Mouse (Mus musculus) frontal cortex, adult (tissue): ENCODE results near the gene Plekhb1.
A peak's percentile ranks its signal among the peaks of the same experiment; 100 is the strongest.

ENCODE experiments used
- ATAC-seq: cut with Nextera tagmentation; 2 replicates; pipeline ENCODE4 v1.9.2; 2017; ENCODE audit warnings: mild to moderate bottlenecking, moderate library complexity, mixed read lengths; ENCODE audit not compliant: low TSS enrichment

Plekhb1 gene

DNA sequence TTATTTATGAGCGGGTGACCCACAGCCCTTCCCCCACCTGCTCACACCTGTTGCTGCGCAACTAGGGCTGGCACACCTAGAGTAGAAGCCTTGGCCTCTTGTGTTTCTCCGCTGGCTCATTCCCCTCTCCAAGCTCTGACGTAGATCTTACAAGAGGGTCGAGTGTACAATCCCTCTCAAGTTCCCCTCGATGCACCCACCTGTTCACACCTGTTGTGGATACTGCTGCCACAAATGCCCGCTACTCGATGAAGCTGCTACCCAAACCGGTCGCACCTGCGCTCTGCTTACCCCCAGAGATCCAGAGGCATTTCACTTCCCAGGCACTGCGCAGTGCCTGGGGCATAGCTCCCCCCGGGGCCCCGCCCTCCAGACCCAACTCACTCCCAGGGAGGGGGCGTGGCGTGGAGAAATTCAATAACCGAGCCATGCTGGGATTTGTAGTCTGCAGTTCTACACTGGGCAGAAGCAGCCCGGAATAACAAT, 4.1 kb downstream of the Plekhb1 start:
- ATAC-seq: peak; percentile 15; the same call in 1 of the 2 replicates

DNA sequence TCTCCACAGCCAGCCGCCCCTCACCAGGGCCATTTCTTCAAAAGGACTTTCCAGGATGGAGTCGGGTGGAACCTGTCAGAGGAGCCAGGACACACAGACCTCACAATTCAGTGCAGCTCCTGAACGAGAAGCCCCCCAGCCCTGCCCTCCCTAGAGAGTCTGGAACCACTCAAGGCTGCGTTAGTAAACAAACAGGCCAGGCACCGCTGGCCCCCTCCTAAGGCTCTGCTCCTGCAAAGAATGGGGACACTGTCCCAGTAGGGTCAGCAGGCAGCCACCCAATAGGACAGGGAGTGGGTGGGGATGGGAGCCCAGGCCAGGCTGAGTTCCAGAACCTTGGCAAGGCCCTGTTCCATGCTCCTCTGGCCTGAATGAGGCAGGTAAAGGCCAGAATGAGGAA, 5.5 kb downstream of the Plekhb1 start:
- ATAC-seq: peak; percentile 41; the same call in 1 of the 2 replicates

DNA sequence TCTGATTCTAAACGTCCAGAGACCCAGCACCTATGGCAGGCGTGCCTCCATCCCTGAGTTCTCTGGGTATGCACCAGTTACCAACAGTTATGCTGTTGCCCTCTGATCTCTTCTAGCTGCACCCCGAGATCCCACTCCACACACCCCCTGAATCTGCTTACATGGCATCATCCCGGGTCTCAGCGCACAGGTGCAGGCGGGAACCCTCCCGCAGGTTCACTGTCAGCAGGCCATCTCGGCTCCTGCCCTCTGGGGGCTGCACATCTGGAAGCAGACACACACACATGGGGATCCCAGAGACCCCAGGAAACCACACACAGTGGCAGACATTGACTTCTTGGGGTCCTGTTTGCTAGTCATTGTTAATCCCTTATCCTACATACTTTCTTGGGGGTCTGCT, 7.8 kb downstream of the Plekhb1 start:
- ATAC-seq: no peak

DNA sequence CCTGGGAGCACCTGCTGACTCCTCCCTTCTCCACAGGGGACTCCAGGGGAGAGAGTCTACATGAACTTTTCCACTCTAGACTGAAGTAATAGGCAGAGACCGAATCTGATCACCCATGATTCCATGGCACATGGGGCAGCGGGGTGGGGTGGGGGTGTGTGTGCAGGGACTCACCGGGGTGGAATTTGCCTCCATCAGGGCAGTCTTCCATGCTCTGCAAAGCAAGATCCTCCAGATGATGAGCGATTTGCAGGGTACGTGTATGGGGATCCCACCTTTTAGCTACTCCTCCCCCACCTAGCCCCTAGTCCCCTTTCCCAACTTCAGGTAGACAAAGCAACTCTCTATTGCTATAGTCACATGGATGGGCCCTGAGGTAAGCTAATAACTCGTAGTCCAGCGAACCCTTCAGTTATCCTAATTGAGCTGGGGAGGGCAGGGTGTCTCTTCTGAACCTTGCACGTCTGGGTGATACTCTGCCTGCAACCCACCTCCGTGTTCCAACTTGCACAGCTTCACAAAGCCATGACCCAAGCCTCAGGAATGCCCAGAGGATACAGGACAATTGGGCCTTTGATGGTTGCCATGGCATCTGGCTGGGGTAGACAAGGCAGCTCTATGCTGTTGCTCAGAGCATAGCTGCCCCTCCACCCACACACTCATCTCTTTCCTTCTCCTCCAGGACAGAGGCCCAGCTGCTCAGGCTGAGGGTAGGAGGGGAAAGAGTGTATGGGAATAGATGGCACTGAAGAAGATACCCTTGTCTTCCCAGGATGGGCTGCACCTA, 8.5 kb downstream of the Plekhb1 start:
- peak; percentile 59 for ATAC-seq

DNA sequence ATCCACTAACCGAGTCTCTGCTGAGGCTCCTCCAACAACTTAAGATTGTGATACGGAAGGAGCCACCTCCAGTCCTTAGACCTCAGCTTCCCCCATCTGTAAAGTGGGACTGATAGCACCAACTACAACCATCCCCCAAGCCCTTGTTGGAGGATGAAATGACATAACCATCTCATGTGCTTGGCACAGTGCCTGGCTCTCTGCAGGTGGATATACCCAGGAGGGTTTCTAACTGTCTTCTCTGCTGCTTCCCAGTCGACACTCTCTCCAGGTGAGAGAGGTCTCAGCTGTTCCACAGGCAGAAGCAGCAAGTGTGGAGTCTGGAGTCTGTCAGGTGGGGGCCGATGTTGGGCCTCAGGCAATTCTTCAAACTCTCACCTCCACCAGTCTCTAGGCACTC, 11.2 kb downstream of the Plekhb1 start:
- ATAC-seq: no peak

DNA sequence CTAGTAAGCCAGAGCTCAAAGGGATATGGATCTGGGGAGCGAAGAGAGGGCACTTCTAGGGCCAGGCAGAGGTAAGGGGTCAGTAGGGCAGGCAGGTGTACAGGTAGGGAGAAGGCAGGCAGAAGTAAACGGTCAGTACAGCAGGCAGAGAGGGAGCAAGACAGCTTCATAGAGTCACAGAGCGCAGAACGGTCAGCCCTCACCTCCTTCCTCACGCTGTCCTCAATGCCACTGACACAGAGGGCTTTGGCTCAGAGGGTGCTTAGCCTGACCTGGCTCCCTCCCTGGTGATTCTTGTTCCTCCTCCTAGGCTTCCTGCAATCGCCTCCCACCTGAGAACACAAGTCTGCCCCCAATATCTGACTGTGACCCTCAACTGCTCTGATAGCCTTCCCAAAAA, 11.8 kb downstream of the Plekhb1 start:
- ATAC-seq: no peak

DNA sequence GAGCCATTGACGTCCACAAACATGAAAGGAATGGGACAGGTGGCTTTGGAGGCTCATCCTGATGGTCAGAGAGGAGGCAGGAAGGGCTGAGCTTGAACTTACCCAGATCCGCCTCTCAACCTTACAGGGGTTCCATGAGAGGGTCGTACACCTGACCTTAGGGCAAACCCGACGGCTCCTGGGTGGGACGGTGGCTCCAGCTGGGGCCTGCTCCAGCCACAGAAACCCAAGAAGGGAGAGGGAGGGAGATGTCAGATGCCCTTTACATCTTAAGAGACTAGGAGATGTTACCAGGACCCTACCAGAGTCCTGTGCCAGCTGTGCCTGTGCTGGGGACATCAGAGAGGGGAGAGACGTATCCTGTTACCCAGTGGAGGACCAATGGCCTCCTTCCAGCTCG, 12.4 kb downstream of the Plekhb1 start:
- no peak for ATAC-seq

DNA sequence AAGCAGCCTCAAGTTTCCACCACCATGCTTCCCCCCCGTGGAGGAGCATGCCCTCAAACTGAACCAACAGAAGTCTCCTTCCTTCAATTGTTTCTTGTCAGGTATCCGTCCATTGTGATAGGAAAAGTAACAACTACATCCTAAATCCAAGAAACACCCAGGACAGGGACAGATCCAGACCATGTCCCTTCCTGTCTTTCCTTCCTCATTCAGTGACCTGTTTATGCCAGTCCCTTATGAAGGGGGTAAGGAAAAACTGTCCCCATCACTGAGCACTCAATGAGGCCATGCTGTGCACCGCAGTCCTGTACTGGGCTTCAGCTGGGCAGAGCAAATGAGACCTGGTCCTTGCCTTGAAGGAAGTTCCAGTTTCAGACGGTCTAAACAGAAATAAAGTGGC, 13.1 kb downstream of the Plekhb1 start:
- no peak for ATAC-seq

DNA sequence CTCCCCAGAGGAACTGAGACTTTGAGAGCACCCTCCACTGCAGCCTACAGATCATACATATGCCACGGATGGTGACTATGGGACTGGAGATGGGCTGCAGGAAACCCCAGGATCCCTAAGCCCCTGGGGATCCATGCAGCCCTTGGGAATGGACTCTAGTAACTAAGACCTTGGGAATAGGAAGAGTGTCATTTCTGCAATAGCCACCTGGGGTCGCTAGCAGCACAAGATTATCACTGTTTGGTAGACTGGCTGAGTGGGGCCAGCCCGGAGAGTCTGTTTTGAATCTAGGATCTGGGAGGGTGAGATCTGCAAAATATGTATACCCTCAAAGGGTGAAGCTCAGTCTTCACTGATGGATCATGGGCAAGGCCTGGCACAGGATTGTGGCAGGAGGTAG, 17.1 kb downstream of the Plekhb1 start:
- peak; percentile 51 for ATAC-seq

DNA sequence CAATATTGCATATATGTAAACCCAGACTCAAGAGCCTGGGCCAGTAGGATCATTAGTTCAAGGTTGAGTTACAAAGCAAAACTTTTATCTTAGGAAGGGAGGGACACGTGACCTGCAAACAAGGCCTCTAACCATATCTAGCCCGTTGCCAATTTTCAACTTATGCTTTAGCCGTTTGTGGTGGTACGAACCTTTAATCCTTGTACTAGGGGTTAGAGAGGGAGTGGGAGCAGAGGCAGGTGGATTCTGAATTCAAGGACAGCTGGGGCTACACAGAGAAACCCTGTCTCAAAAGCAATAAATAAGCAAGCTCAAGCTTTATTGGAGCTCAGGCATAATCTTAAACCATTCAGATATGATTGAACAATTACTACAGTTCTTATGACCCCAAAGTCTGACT, 19.8 kb downstream of the Plekhb1 start:
- ATAC-seq: no peak

DNA sequence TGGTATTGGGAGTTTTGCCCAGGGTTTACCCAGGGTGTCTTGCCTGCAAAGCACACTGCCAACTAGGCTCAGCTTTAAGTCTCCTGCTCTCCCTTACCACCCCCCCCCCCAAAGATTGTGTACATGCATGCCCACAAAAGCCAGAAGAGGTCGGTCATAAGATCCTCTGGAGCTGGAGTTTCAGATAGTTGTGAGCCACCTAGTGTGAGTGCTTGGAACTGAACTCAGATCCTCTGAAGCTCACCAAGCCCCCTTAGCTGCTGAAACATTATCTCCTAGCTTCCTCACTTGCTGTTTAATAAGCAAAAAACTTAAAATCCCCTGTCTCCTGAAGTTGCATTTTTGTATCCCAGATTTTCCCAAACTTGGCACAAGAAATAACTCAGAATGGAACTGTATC, 24.6 kb downstream of the Plekhb1 start:
- ATAC-seq: no peak

DNA sequence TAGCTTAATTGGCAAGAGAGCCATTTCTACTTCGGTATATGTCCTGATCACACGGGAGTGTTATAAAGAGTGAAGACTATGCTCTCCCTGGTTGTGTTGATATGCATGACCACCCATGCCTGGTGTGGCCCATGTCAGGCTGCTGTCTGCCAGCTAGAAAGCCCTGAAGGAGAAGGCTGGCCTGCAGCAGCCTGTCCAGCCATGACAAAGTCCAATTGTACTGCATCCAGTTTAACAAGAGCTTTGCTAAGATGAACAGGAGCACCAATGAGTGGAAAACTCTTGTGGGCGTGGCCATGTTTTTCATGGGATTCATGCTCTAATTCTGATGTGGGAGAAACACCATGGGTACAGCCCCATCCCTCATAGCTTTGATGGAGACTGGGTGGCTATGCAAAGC, 37.7 kb downstream of the Plekhb1 start:
- ATAC-seq: no peak

DNA sequence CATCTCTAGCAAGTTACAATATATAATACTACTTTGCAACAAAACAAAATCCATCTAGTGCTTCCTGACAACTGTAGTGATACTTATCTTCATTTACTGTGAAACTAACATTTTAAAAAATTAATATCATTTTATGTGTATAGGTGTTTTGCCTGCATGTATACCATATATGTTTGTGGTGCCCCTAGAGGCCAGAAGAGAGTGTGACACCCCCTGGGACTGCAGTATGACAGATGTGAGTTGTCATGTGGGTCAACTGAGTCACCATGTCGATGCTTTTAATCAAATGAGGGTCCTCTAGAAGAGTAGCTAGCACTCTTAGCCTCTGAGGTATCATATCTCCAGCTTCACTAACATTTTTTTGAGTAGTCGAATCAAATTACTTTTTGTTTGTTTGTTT, 39.9 kb downstream of the Plekhb1 start:
- no peak for ATAC-seq

DNA sequence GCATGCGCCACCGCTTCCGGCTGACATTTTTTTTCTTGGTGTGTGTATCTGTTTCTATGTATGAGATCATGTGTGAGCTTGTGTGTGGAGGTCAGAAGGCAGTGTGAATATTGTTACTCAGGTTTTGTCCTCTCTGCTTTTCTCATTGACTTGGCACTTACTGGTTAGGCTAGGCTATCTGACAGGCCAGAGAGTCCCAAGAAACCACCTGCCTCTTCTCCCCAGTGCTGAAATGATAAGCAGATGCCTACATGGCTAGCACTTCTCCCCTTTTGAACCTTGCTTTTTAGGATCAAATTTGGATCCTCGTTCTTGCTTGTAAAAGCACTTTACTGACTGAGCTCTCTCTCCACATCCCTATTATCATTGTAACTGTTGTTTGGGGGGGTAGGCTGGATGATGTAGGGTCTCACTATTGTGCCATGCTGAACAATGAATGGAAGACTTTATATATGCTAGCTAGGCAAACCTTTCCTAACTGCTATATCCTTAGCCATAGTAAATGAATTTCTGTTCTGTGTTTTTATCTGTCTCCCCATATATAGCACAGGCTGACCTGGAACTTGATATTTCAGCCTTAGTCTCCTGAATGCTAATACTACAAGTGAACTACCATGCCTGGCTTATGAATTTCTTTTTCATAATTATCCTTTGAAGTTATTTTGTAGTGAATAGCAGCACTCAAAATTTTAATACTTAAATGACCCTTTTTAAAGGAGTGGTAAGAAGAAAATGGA, 45.9 kb downstream of the Plekhb1 start:
- ATAC-seq: no peak

DNA sequence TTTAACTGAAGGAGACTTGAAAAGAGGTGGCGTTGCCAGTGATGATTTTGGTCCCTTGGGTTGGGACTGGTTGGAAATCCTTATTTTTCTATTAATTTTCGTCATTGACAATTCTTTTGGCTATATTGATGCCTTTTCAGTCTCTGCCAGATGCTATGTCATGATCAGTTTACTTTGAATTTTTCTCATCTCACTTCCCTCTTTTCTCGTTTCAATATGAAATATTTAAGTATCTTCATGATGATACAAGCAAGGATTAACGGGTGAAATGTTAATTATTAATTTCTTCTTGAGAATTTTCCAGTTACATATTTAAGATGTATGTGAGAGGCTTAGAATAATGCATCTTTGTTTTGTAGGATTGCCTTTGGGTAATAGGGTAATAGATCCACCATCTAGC, 53.3 kb downstream of the Plekhb1 start:
- ATAC-seq: no peak

DNA sequence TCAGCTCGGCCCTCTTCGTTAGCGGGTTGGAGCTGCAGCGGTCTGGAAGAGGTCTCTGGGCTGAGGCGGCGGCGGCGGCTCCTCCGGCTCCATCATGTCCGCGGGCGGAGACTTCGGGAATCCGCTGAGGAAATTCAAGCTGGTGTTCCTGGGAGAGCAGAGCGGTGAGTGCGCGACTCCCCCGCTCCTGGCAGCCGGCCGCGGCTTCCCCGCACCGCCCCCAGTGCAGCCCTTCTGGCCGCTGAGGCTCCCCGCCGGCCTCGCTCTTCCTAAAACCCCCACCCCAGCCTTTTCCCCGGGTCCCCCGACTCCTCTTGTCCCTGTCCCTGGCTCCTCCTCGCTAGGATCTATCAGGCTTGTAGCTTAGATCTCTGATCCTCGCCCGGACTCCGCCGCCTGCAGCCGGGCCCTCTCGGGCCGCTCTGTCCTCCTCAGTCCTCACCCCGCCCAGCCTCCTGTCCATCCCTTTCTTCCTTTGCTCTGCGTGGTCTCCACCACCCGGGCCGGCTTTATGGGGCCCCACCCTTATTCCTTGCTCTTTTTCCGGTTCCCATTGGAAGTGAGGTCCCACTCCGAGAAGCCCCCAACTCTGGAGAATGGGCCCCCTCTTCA, 54.0 kb downstream of the Plekhb1 start, which contains the start of gene Mrpl48:
Gene Mrpl48 (minus strand): TSS at position 172 of the 612 bp plus-strand sequence.
- peak; percentile 35; the same call in 1 of the 2 replicates for ATAC-seq

DNA sequence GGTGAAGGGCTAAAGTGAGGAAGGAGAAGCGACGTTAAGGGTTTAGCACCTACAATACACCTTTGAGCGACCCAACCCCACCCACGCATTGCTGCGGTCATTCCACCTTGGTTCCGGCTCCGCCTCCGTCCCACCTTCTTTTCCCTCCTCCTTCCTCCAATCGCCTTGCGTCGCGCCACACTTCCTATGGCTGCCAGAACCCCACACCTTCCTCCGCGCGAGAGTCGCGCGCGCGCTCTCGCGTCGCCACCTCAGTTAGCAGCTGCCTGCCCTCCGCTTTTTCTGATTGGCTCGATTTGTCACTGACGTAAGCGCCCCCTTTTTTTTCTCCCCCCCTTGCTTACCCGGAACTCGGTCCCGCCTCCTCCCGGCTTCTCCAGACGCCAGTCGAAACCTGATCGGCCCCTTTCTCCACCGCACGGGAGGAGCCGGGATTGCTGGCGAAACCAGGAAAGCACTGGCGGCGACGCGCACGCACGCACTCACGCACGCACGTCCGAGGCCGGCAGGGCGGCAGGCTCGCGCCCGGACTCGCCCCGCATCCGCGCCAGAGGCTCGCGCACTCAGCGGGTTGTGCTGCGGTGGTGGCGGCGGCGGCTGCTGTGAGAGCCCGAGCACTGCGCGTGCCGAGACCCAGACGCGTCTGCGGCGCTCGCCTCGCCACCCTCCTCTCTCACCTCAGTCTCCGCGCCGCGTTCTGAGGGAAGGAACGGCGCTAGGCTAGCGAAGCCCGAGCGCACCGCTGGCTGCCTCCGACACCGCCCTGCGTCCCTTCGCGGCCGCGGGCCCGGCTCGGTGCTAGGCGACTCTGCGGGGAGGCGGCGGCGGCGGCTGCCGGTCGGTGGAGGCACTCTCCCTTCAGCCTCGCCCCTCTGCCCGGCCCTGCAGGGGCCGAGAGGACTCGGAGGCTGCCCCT, 54.7 kb downstream of the Plekhb1 start, which contains the start of gene Rab6a:
Gene Rab6a (plus strand): TSS at position 197 of the 916 bp plus-strand sequence.
- peak; percentile 94 for ATAC-seq

DNA sequence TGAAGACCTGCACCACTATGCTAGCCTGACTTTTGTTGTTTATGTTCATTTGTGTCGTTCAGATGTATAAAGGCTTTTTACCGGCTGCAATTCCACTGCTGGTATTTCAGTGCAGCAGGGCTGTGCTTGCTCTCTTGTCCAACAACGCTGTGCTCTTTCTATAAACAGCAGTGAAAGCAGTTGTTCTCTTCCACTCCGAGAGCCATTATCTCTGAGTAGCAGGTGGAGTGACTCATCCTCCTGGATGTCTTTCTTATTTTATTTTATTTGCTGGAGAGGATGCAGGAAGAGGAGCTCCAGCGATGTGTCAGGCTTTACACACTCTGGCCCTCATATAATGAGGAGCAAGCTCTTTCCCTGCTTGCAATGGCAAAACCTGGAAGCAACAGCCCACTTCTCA, 62.0 kb downstream of the Plekhb1 start:
- peak; percentile 94 for ATAC-seq

DNA sequence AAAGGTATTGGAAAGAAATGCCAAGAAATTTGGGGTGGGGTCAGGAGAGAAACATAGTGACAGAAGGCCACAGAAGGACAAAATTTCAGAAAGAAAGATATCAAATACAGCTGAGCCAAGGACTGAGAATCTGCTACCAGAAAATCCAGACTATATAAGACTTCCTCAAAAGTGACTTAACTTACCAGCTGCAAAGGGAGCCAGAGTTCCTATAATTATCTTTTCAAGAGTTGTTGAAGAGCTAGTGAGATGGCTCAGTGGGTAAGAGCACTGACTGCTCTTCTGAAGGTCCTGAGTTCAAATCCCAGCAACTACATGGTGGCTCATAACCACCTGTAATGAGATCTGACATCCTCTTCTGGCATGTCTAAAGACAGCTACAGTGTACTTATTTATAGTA, 68.9 kb downstream of the Plekhb1 start:
- no peak for ATAC-seq
